Mouse (Mus musculus) layer of hippocampus, postnatal 36 days (tissue): ENCODE data around the gene Fhit. TPM values are rescaled to one million over a fixed set of nuclear protein-coding genes. Genes with fewer than 3 reads are reported as not detected.

Experiments used
- DNase-seq, 2 experiments: peaks; one replicate each; pipeline ENCODE4 v3.0.0; 2022
- total RNA-seq, 2 experiments: library from RNA; stranded (reverse); gene quantifications; 2 replicates each; pipeline ENCODE4 v1.2.3; 2021

Gene Fhit
- total RNA-seq, 2 experiments from 2014 or later = 4.8 to 6.8 TPM

DNA sequence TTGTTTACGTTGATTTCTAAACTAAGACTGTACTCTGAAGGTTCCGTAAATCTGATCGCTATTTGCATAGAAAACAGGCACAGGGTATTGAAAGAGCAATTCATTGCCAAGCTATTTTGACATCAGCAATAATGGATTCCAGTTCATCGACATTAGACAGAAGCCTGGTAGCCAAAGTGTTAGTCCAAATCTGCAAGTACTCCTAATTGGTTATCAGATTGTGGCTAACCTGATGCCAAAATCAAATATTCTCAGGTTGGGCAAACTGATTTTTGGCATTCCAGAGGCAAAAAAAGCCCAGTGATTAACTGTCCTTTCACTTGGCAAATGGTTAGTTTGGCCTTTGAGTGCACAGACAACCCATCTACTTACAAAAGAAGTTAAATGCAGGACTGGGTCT, 1573.9 kb downstream of the Fhit start:
- no peak for DNase-seq

- DNase-seq = peak; percentile 13 to 27
These were observed 1578.3 kb downstream of the Fhit start for GRCm38 (mm10) chr14:9583227-9584155.

DNA sequence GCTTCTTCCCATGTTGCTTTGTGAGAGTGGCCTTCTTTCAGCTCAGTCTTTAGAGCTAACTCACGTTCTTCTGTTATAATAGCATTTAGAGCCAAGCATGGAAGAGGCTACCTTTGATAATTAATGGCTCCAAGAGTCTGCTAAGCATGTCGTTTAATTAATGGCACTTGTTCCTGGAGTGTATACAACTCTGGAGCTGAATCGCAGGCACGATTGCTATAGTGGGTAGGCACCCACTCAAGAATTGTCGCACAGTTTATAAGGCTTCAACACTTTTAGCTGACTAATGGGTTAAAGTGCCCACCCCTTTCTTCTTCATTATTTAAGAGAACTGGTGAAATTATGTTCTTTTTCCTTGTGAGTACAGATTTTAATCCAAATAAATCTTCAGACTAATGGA, 1605.5 kb downstream of the Fhit start:
- DNase-seq = no peak

DNA sequence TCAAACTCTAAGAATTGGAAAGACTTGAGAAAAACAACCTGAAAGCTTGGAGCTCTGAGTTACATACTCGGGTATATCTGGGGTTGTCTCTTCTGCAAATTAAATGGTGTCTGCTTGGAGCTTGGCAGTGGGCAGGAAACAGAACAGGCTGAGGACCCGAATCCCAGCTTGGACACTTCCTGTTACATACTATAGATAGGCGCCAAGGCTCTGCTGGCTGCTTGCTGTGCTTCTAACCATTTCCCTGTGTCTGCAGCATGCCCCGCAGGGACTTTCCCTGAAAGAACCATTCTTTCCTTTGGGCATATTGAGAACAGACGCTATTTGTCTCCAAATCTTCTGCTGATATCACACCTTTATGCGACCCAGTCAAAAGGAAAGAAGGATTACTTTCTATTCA, 1606.0 kb downstream of the Fhit start:
- no peak for DNase-seq

- no peak for DNase-seq
These were observed 1609.7 kb downstream of the Fhit start for GRCm38 (mm10) chr14:9552149-9552548.

GRCm38 (mm10) chr14:9547952-9548351, 1613.9 kb downstream of the Fhit start:
- DNase-seq = no peak

DNA sequence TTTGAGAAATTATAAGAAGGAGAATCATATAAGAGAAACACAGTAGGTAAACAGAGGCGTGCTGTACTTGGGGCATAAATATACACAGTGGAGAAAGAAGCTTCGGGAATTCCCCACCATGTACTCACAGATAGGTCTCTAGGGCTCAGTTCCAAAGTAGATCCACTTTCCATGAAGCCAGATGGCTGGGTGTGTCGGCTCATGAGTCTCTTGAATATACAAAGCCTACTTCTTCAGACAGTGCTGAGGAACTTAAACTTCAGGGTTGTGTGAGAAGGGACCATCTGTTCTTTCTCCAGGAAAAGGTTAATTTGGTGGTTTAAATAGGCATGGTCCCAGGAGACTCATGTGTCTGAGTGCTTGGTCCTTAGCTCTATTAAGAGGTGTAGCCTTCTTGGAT, 1617.5 kb downstream of the Fhit start:
- no peak for DNase-seq

DNA sequence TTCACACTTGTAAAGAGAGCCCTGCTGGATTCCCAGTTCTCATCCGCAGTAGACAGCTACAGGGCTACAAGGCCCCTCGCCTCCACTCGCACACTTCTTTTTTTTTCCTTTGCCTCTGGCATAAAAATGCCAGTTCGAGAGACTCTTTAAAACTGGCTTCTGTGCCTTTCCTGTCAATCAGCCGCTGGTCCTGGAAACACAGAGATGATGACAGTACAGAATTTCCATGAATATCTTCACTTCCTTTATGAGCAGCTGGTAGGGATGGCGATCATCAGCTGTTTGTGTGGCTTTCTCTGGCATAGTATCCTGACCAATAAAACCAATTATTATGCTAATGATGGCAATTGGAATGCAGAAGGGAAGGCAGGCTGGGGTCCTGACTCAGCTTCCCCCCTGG, 1626.3 kb downstream of the Fhit start:
- no peak for DNase-seq

- no peak for DNase-seq
These were observed 1632.6 kb downstream of the Fhit start for GRCm38 (mm10) chr14:9529247-9529646.

DNA sequence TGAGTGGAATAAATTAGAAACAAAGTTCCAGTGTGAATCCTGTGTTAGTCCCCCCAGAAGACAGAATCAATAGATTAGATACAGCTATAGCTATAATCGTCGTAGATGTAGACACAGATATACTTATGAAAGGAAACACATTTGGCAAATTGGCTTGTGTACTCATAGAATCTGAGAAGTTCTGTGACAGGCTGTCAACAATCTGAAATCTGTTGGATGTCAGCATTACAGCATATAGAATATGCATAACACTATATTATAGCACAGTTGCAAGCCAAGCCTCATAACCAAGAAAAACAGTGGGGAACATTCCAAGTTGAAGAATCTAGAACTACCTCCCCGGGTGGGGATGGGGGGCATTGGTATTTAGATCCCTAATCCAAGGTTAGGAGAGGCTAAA, 1635.7 kb downstream of the Fhit start:
- no peak for DNase-seq

GRCm38 (mm10) chr14:9517651-9518050, 1644.2 kb downstream of the Fhit start:
- peak; percentile 27 to 30 for DNase-seq

DNA sequence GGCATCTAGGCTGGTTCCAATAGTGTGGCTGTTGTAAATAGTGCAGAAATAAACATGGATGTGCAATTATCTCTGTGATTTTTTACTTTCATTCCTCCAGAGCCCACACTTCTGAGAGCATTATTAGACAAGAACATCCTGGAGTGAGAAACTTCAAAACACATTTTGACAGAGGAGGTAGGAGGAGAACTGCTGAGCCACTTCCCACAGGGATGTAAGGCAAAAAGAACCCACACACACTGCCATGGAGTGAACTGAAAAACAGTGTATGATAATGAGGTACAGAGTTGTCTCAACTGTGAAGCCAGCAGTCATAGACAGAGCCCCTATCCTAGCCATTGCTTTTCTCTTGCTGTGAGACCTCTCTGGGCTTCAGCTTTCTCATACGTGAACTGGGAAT, 1652.2 kb downstream of the Fhit start:
- DNase-seq = no peak

Other genes with a start within 250 kb of the Fhit start
- 1 to 10 TPM in 1 of 2 experiments, under 1 TPM in 1; 0.78 to 1.3 TPM for gene Gm3839, start 194.7 kb upstream of the Fhit start, total RNA-seq